Mouse (Mus musculus) heart, embryonic 16.5 days (tissue): Measurements from ENCODE around the gene Sept1. TPM values are rescaled to one million over a fixed set of nuclear protein-coding genes. Genes with fewer than 3 reads are reported as not detected.
"Not testable (repeated sequence)": the region's sequence is repeated elsewhere in the genome, so short reads cannot be mapped to it uniquely, and the experiment has no call there.

Source experiments
- ATAC-seq: fragments of 200-750 bp; cut with Nextera tagmentation; replicated peaks from 2 replicates; pipeline ENCODE4 v1.8.0; 2017; ENCODE audit warnings: moderate number of reproducible peaks; ENCODE audit not compliant: insufficient read depth, low FRiP score; ENCODE audit errors: extremely low read depth
- H3K27ac ChIP-seq: fragments of 300-500 bp; sonication (generic); 2 replicates; pipeline ENCODE4 v1.5.1; 2014; ENCODE audit warnings: mild to moderate bottlenecking, low read length, control low read depth, moderate library complexity
- H3K27me3 ChIP-seq: fragments of 300-500 bp; sonication (generic); 2 replicates; pipeline ENCODE4 v1.6.1; 2014; ENCODE audit warnings: low read length, mixed read lengths; ENCODE audit not compliant: control insufficient read depth, insufficient read depth
- H3K36me3 ChIP-seq: fragments of 300-500 bp; sonication (generic); 2 replicates; pipeline ENCODE4 v1.6.1; 2014; ENCODE audit not compliant: control insufficient read depth, insufficient read depth
- H3K4me1 ChIP-seq: fragments of 300-500 bp; sonication (generic); 2 replicates; pipeline ENCODE4 v1.6.1; 2014; ENCODE audit warnings: low read length, mixed read lengths; ENCODE audit not compliant: control insufficient read depth, insufficient read depth
- H3K4me2 ChIP-seq: fragments of 300-500 bp; sonication (generic); 2 replicates; pipeline ENCODE4 v1.6.1; 2014; ENCODE audit warnings: low read depth, mild to moderate bottlenecking, control low read depth, low read length
- H3K4me3 ChIP-seq: fragments of 300-500 bp; sonication (generic); 2 replicates; pipeline ENCODE4 v1.5.1; 2014; ENCODE audit warnings: mild to moderate bottlenecking, control low read depth, low read length
- H3K9ac ChIP-seq: fragments of 300-500 bp; sonication (generic); 2 replicates; pipeline ENCODE4 v1.6.1; 2014; ENCODE audit warnings: low read length, control low read depth
- H3K9me3 ChIP-seq: fragments of 300-500 bp; sonication (generic); replicated peaks from 2 replicates; pipeline ENCODE4 v1.6.1; 2016; ENCODE audit warnings: low read length; ENCODE audit not compliant: control insufficient read depth
- WGBS: fragments of 180-500 bp; shearing (Covaris S2); extraction: QIAGEN DNeasy Blood & Tissue Kit; methylation state at CpG from one replicate; pipeline ENCODE4 v1.1.7; 2014; 5-methylcytosine and 5-hydroxymethylcytosine counted together
- polyA plus RNA-seq: library from polyadenylated mRNA; unstranded; fragments of >200 nt; fragmentation: Nextera tagmentation; extraction: Ambion mirVana; gene quantifications from 2 replicates; pipeline ENCODE4 v1.2.1, GENCODE M21; 2015

The Sept1 gene
- polyA plus RNA-seq, 1 experiment from 2014 or later, result 57.5 TPM

GRCm38 (mm10) chr7:127181724-127182123 is 51.2 kb downstream of the Sept1 start:
- not testable (repeated sequence) for ATAC-seq, H3K4me1 ChIP-seq, H3K9me3 ChIP-seq, H3K27ac ChIP-seq, H3K27me3 ChIP-seq, H3K9ac ChIP-seq, H3K4me3 ChIP-seq, H3K4me2 ChIP-seq, H3K36me3 ChIP-seq
- 24% methylated on average over 3 of the region's 3 CpGs for WGBS

DNA sequence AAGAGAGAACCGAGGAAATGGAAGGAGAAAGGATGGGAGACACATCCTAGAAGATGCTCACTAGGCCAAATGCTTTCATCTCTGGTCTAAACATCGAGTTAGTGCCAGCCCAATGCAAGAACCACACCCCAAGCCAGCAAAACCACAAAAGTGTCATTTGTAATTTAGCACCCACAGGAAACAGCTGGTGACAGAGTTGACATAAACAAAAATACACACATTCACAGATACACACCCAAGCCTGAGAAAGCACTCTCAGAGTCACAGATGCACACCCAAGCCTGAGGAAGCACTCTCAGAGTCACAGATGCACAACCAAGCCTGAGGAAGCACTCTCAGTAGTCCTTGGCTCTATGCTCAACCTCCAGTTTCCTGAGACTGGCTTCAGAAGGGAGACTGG is 52.1 kb downstream of the Sept1 start:
- no peaks in the 10 kb centered on the region for H3K27me3 ChIP-seq
- H3K9ac ChIP-seq, result no peak overlapping the region
- no peaks in the 10 kb centered on the region for H3K4me1 ChIP-seq
- WGBS, result 50% methylated on average over 2 of the region's 2 CpGs
- H3K36me3 ChIP-seq, result no peaks in the 10 kb centered on the region
- H3K9me3 ChIP-seq, result no peaks in the 10 kb centered on the region; the same call in 1 of the 2 replicates
- no peak overlapping the region for H3K27ac ChIP-seq
- H3K4me2 ChIP-seq, result no peak overlapping the region
- no peak overlapping the region for H3K4me3 ChIP-seq
- ATAC-seq, result no peak

GRCm38 (mm10) chr7:127176937-127177336 is 56.0 kb downstream of the Sept1 start:
- WGBS, result 65% methylated on average over 4 of the region's 4 CpGs
- Histone ChIP-seq H3K9me3 (peaks cover 5% of the 10 kb centered on the region), H3K4me2 (no peak overlapping the region), H3K4me1 (no peaks in the 10 kb centered on the region), H3K4me3 (no peak overlapping the region), H3K27me3 (no peaks in the 10 kb centered on the region), H3K27ac (no peak overlapping the region), H3K9ac (no peak overlapping the region), H3K36me3 (no peaks in the 10 kb centered on the region)
- ATAC-seq, result no peak

GRCm38 (mm10) chr7:127166501-127166900 is 66.4 kb downstream of the Sept1 start:
- no peaks in the 10 kb centered on the region for H3K9me3 ChIP-seq
- no peaks in the 10 kb centered on the region for H3K36me3 ChIP-seq
- 67% methylated on average over 5 of the region's 5 CpGs for WGBS
- H3K27me3 ChIP-seq, result no peaks in the 10 kb centered on the region
- ATAC-seq, result no peak
- H3K4me1 ChIP-seq, result no peaks in the 10 kb centered on the region
- H3K9ac ChIP-seq, result no peak overlapping the region
- no peak overlapping the region for H3K4me3 ChIP-seq
- no peak overlapping the region for H3K4me2 ChIP-seq
- no peak overlapping the region for H3K27ac ChIP-seq

GRCm38 (mm10) chr7:127165607-127166493 is 67.1 kb downstream of the Sept1 start:
- no peak for ATAC-seq
- Histone ChIP-seq H3K27me3 (no peaks in the 10 kb centered on the region), H3K9ac (no peak overlapping the region), H3K27ac (no peak overlapping the region), H3K4me3 (no peak overlapping the region), H3K4me1 (no peaks in the 10 kb centered on the region), H3K4me2 (no peak overlapping the region), H3K9me3 (no peaks in the 10 kb centered on the region), H3K36me3 (no peaks in the 10 kb centered on the region)
- 81% methylated on average over 12 of the region's 12 CpGs for WGBS

Other genes starting within 250 kb of the Sept1 start
- 15.9 and 20.6 TPM in 2 replicates for gene Mvp, start 218.5 kb downstream of the Sept1 start, polyA plus RNA-seq
- gene Pagr1b, start 216.6 kb downstream of the Sept1 start, polyA plus RNA-seq, result 0.75 TPM in 1 of 2 replicates, not detected in the other
- gene Pagr1a, start 215.8 kb downstream of the Sept1 start, polyA plus RNA-seq, result 61.0 and 78.5 TPM in 2 replicates
- gene Gm42742, start 212.0 kb downstream of the Sept1 start, polyA plus RNA-seq, result 15.4 and 38.5 TPM in 2 replicates
- 1.6 and 2.4 TPM in 2 replicates for gene Prrt2, start 211.9 kb downstream of the Sept1 start, polyA plus RNA-seq
- 31.5 and 34.1 TPM in 2 replicates for gene Maz, start 206.1 kb downstream of the Sept1 start, polyA plus RNA-seq
- 80.4 and 81.6 TPM in 2 replicates for gene Kif22, start 190.7 kb downstream of the Sept1 start, polyA plus RNA-seq
- 18.3 TPM in 1 of 2 replicates, not detected in the other for gene Zg16, start 145.8 kb downstream of the Sept1 start, polyA plus RNA-seq
- 4.9 and 8.4 TPM in 2 replicates for gene AI467606, start 141.8 kb downstream of the Sept1 start, polyA plus RNA-seq
- 2.1 and 2.6 TPM in 2 replicates for gene Qprt, start 110.9 kb downstream of the Sept1 start, polyA plus RNA-seq
- gene Spn, start 95.3 kb downstream of the Sept1 start, polyA plus RNA-seq, result 1.2 and 2.6 TPM in 2 replicates
- gene Cd2bp2, start 37.1 kb downstream of the Sept1 start, polyA plus RNA-seq, result 42.2 and 44.4 TPM in 2 replicates
- 15.2 and 22.3 TPM in 2 replicates for gene Tbc1d10b, start 24.7 kb downstream of the Sept1 start, polyA plus RNA-seq
- 16.2 and 31.6 TPM in 2 replicates for gene Mylpf, start 24.2 kb downstream of the Sept1 start, polyA plus RNA-seq
- 21.0 and 21.9 TPM in 2 replicates for gene Zfp553, start 69 bp downstream of the Sept1 start, polyA plus RNA-seq
- 38.0 and 39.6 TPM in 2 replicates for gene Zfp771, start 11.1 kb upstream of the Sept1 start, polyA plus RNA-seq
- gene Dctpp1, start 27.6 kb upstream of the Sept1 start, polyA plus RNA-seq, result 129 and 142 TPM in 2 replicates
- gene Sephs2, start 40.9 kb upstream of the Sept1 start, polyA plus RNA-seq, result 48.7 and 52.8 TPM in 2 replicates
- gene Itgal, start 63.1 kb upstream of the Sept1 start, polyA plus RNA-seq, result 3.3 and 8.1 TPM in 2 replicates
- 17.1 and 20.0 TPM in 2 replicates for gene Zfp768, start 112.5 kb upstream of the Sept1 start, polyA plus RNA-seq
- gene Zfp747, start 142.9 kb upstream of the Sept1 start, polyA plus RNA-seq, result 5.3 and 5.5 TPM in 2 replicates
- 4.5 and 4.9 TPM in 2 replicates for gene 9130019O22Rik, start 154.0 kb upstream of the Sept1 start, polyA plus RNA-seq
- 4.7 and 5.6 TPM in 2 replicates for gene E430018J23Rik, start 160.5 kb upstream of the Sept1 start, polyA plus RNA-seq
- gene Zfp764, start 173.7 kb upstream of the Sept1 start, polyA plus RNA-seq, result 6.5 and 6.6 TPM in 2 replicates
- 14.1 and 14.8 TPM in 2 replicates for gene Zfp688, start 188.9 kb upstream of the Sept1 start, polyA plus RNA-seq
- 3.6 and 4.3 TPM in 2 replicates for gene Zfp689, start 216.0 kb upstream of the Sept1 start, polyA plus RNA-seq
- gene Prr14, start 226.5 kb upstream of the Sept1 start, polyA plus RNA-seq, result 31.6 and 31.8 TPM in 2 replicates
- gene Fbrs, start 246.1 kb upstream of the Sept1 start, polyA plus RNA-seq, result 8.3 and 8.9 TPM in 2 replicates